29 mouse cellular contexts compared by ENCODE assay signal in genomic region chr1:90962526-90962925, GRCm38 (mm10). TPM values are rescaled to one million over a fixed set of nuclear protein-coding genes. Genes with fewer than 3 reads are reported as not detected.
DNase-seq lines count a peak whose midpoint lies in the region; ATAC-seq and TF ChIP-seq lines count a peak whose summit lies in the region.
"Had no signal": no experiment of that assay in that cellular context is flagged by ENCODE, and none has a peak within 500 bp of the region (broad histone marks: within the 10 kb centered on the region; RNA-seq: fewer than 3 reads in every experiment).

No protein-coding gene starts in this region.

- no peak overlapping the region for H3K4me2 ChIP-seq in hindbrain, embryonic 13.5 days
- no peak overlapping the region for H3K4me2 ChIP-seq in stomach, embryonic 14.5 days (replicated peaks; ENCODE audit: low read depth, low read length)
- H3K4me2 ChIP-seq in stomach, postnatal 0 days (replicated peaks; ENCODE audit: low read depth) = no peak overlapping the region
- H3K4me2 ChIP-seq: embryonic facial prominence, embryonic 13.5 days; forebrain, embryonic 13.5 days; limb, embryonic 13.5 days had no signal

- no peak overlapping the region for H3K4me3 ChIP-seq in hindbrain, embryonic 10.5 days
- no peak overlapping the region for H3K4me3 ChIP-seq in hindbrain, embryonic 13.5 days
- H3K4me3 ChIP-seq in layer of hippocampus, adult 2 months = no peak overlapping the region
- H3K4me3 ChIP-seq in stomach, embryonic 14.5 days (ENCODE audit: low read depth, low read length) = no peak overlapping the region
- no peak overlapping the region for H3K4me3 ChIP-seq in stomach, postnatal 0 days (ENCODE audit: low read depth, low read length)
- H3K4me3 ChIP-seq: embryonic facial prominence, embryonic 13.5 days; erythroblast, embryonic 14.5 days; forebrain, embryonic 13.5 days; limb, embryonic 13.5 days had no signal

- H3K36me3 ChIP-seq in hindbrain, embryonic 10.5 days = no peaks in the 10 kb centered on the region
- no peaks in the 10 kb centered on the region for H3K36me3 ChIP-seq in hindbrain, embryonic 13.5 days
- H3K36me3 ChIP-seq in stomach, embryonic 14.5 days (ENCODE audit: control insufficient read depth, insufficient read depth, low read length) = no peaks in the 10 kb centered on the region
- H3K36me3 ChIP-seq in stomach, postnatal 0 days (ENCODE audit: control insufficient read depth, insufficient read depth, low read length) = no peaks in the 10 kb centered on the region
- H3K36me3 ChIP-seq: embryonic facial prominence, embryonic 13.5 days; limb, embryonic 13.5 days had no signal

- peaks cover 11% of the 10 kb centered on the region for H3K27me3 ChIP-seq in hindbrain, embryonic 10.5 days (ENCODE audit: insufficient read depth, poor library complexity, severe bottlenecking)
- H3K27me3 ChIP-seq in hindbrain, embryonic 13.5 days = peaks cover 22% of the 10 kb centered on the region; the same call in 1 of the 2 replicates
- no peaks in the 10 kb centered on the region for H3K27me3 ChIP-seq in stomach, embryonic 14.5 days (ENCODE audit: control insufficient read depth, insufficient read depth, low read length)
- no peaks in the 10 kb centered on the region for H3K27me3 ChIP-seq in stomach, postnatal 0 days (ENCODE audit: control insufficient read depth, insufficient read depth, low read length)

- WGBS in hindbrain, embryonic 10.5 days = 46% methylated on average over 4 of the region's 4 CpGs
- WGBS in hindbrain, embryonic 13.5 days = 33% methylated on average over 4 of the region's 4 CpGs
- 33% methylated on average over 4 of the region's 4 CpGs for WGBS in stomach, embryonic 14.5 days
- WGBS in stomach, postnatal 0 days = 34% methylated on average over 4 of the region's 4 CpGs

- ATAC-seq in hindbrain, embryonic 13.5 days (ENCODE audit: low FRiP score) = no peak
- no peak; the same call in 1 of the 2 replicates for ATAC-seq in stomach, embryonic 14.5 days (ENCODE audit: insufficient number of reproducible peaks, insufficient read depth, low FRiP score, low read depth)
- ATAC-seq in stomach, postnatal 0 days (ENCODE audit: low FRiP score, low TSS enrichment) = no peak
- ATAC-seq: forebrain, embryonic 13.5 days had no signal

- no peaks in the 10 kb centered on the region for H3K9me3 ChIP-seq in hindbrain, embryonic 10.5 days
- no peaks in the 10 kb centered on the region for H3K9me3 ChIP-seq in hindbrain, embryonic 13.5 days
- no peaks in the 10 kb centered on the region for H3K9me3 ChIP-seq in stomach, embryonic 14.5 days (ENCODE audit: control insufficient read depth, low read depth, low read length)
- H3K9me3 ChIP-seq in stomach, postnatal 0 days (ENCODE audit: control insufficient read depth, low read length) = no peaks in the 10 kb centered on the region
- H3K9me3 ChIP-seq: embryonic facial prominence, embryonic 13.5 days; forebrain, embryonic 13.5 days; limb, embryonic 13.5 days had no signal

- DNase-seq in hindbrain, embryonic 10.5 days (ENCODE audit: low spot score) = no peak
- DNase-seq in layer of hippocampus, adult 2 months (ENCODE audit: low spot score in 2 of 2) = no peak
- DNase-seq in layer of hippocampus, postnatal 36 days = no peak
- DNase-seq in stomach, postnatal 0 days (ENCODE audit: low spot score) = no peak
- DNase-seq in thymus, postnatal 36 days = no peak
- DNase-seq in frontal cortex, postnatal 14 days (ENCODE audit: low spot score in 2 of 2) = no peak
- DNase-seq: adrenal gland, postnatal 10 days; cerebellum, adult 18-20 months; cerebellum, postnatal 25 days; lung, postnatal 14 days; right cerebral cortex, postnatal 14 days; thymus, postnatal 25 days had no signal

- TF ChIP-seq EP300 in stomach, postnatal 0 days (optimal IDR thresholded peaks at IDR 0.05) = no peak

- H3K9ac ChIP-seq in hindbrain, embryonic 13.5 days = no peak overlapping the region
- no peak overlapping the region for H3K9ac ChIP-seq in stomach, embryonic 14.5 days (replicated peaks; ENCODE audit: low read depth, low read length)
- H3K9ac ChIP-seq in stomach, postnatal 0 days (ENCODE audit: low read length) = no peak overlapping the region
- H3K9ac ChIP-seq: forebrain, embryonic 13.5 days; limb, embryonic 13.5 days; liver, embryonic 14.5 days had no signal

- TF ChIP-seq CTCF in layer of hippocampus, adult 2 months (conservative IDR thresholded peaks at IDR 0.05) = no peak
- TF ChIP-seq CTCF in stomach, postnatal 0 days (IDR thresholded peaks at IDR 0.05; ENCODE audit: low read depth) = no peak

- H3K27ac ChIP-seq in hindbrain, embryonic 10.5 days = 0 out of 2 replicates have a peak overlapping the region, but pooled peaks have one; percentile 23
- H3K27ac ChIP-seq in hindbrain, embryonic 13.5 days = no peak overlapping the region
- peak overlapping the region; percentile 14; the same call in 1 of the 2 replicates for H3K27ac ChIP-seq in layer of hippocampus, adult 2 months
- H3K27ac ChIP-seq in stomach, embryonic 14.5 days (ENCODE audit: low read length) = 0 out of 2 replicates have a peak overlapping the region, but pooled peaks have one; percentile 6
- H3K27ac ChIP-seq in stomach, postnatal 0 days (replicated peaks) = no peak overlapping the region
- H3K27ac ChIP-seq: embryonic facial prominence, embryonic 13.5 days; forebrain, embryonic 13.5 days; limb, embryonic 13.5 days; liver, embryonic 14.5 days had no signal

- H3K4me1 ChIP-seq in hindbrain, embryonic 10.5 days (replicated peaks) = peaks cover 17% of the 10 kb centered on the region
- H3K4me1 ChIP-seq in hindbrain, embryonic 13.5 days (replicated peaks) = peaks cover 13% of the 10 kb centered on the region
- H3K4me1 ChIP-seq in stomach, embryonic 14.5 days (ENCODE audit: control insufficient read depth, insufficient read depth, low read length) = peaks cover 16% of the 10 kb centered on the region
- H3K4me1 ChIP-seq in stomach, postnatal 0 days (replicated peaks; ENCODE audit: control insufficient read depth, insufficient read depth) = 0 out of 2 replicates have a peak, but pooled peaks cover 4% of the 10 kb centered on the region

RNA-seq across cellular contexts. Expression of gene Rab17, which starts 6.9 kb away (rescaled TPM):
- polyA plus RNA-seq in hindbrain, embryonic 10.5 days (2016; fragmentation: Nextera tagmentation; extraction: Ambion mirVana) = 0.25 and 0.35 TPM in 2 replicates
- 0.25 and 0.55 TPM in 2 replicates for polyA plus RNA-seq in hindbrain, embryonic 13.5 days (2015; fragmentation: Nextera tagmentation; extraction: Ambion mirVana)
- not detected for total RNA-seq in layer of hippocampus, adult 2 months (2021)
- total RNA-seq in layer of hippocampus, postnatal 36 days (2021) = not detected
- 5.4 and 5.6 TPM in 2 replicates for polyA plus RNA-seq in stomach, embryonic 14.5 days (2014; fragmentation: Nextera tagmentation; extraction: Ambion mirVana)
- 4.6 and 5.7 TPM in 2 replicates for polyA plus RNA-seq in stomach, postnatal 0 days (2015; fragmentation: Nextera tagmentation; extraction: Ambion mirVana)
- total RNA-seq: gastrocnemius, adult 8-10 months; left cerebral cortex, adult 18-20 months had no signal
- polyA plus RNA-seq: erythroblast, embryonic 14.5 days; forebrain, embryonic 13.5 days; midbrain, embryonic 14.5 days had no signal

RNA-seq across cellular contexts. Expression of gene Prlh, which starts 9.6 kb away (rescaled TPM):
- polyA plus RNA-seq in hindbrain, embryonic 10.5 days (2016; fragmentation: Nextera tagmentation; extraction: Ambion mirVana) = not detected in 2 replicates
- polyA plus RNA-seq in hindbrain, embryonic 13.5 days (2015; fragmentation: Nextera tagmentation; extraction: Ambion mirVana) = not detected in 2 replicates
- not detected for total RNA-seq in layer of hippocampus, adult 2 months (2021)
- total RNA-seq in layer of hippocampus, postnatal 36 days (2021) = not detected
- polyA plus RNA-seq in stomach, embryonic 14.5 days (2014; fragmentation: Nextera tagmentation; extraction: Ambion mirVana) = not detected in 2 replicates
- not detected in 2 replicates for polyA plus RNA-seq in stomach, postnatal 0 days (2015; fragmentation: Nextera tagmentation; extraction: Ambion mirVana)
- total RNA-seq: adrenal gland, postnatal 10 days; gastrocnemius, adult 8-10 months; hematopoietic stem cell, adult 5-6 weeks; left cerebral cortex, adult 18-20 months; left cerebral cortex, postnatal 25 days; megakaryocyte-erythroid progenitor cell, adult 5-6 weeks had no signal
- polyA plus RNA-seq: embryonic facial prominence, embryonic 13.5 days; forebrain, embryonic 13.5 days; frontal cortex, adult 2 months; gonadal fat pad, adult 2 months; heart, postnatal 0 days; limb, embryonic 13.5 days; liver, embryonic 14.5 days; midbrain, embryonic 14.5 days; neural tube, embryonic 11.5 days had no signal

RNA-seq across cellular contexts. Expression of gene Lrrfip1, which starts 36.0 kb away (rescaled TPM):
- polyA plus RNA-seq in hindbrain, embryonic 10.5 days (2016; fragmentation: Nextera tagmentation; extraction: Ambion mirVana) = 18.3 and 21.9 TPM in 2 replicates
- polyA plus RNA-seq in hindbrain, embryonic 13.5 days (2015; fragmentation: Nextera tagmentation; extraction: Ambion mirVana) = 35.5 and 39.1 TPM in 2 replicates
- 10 to 100 TPM; 77.6 to 82.3 TPM for total RNA-seq in layer of hippocampus, adult 2 months (2021)
- total RNA-seq in layer of hippocampus, postnatal 36 days (2021) = 10 to 100 TPM; 75.3 to 80.9 TPM
- polyA plus RNA-seq in stomach, embryonic 14.5 days (2014; fragmentation: Nextera tagmentation; extraction: Ambion mirVana) = 54.3 and 60.7 TPM in 2 replicates
- polyA plus RNA-seq in stomach, postnatal 0 days (2015; fragmentation: Nextera tagmentation; extraction: Ambion mirVana) = 69.4 and 79.0 TPM in 2 replicates

RNA-seq across cellular contexts. Expression of gene Mlph, which starts 47.6 kb away (rescaled TPM):
- 0.14 and 0.32 TPM in 2 replicates for polyA plus RNA-seq in hindbrain, embryonic 10.5 days (2016; fragmentation: Nextera tagmentation; extraction: Ambion mirVana)
- polyA plus RNA-seq in hindbrain, embryonic 13.5 days (2015; fragmentation: Nextera tagmentation; extraction: Ambion mirVana) = 0.04 and 0.17 TPM in 2 replicates
- 1 to 10 TPM in 1 of 2 experiments, under 1 TPM in 1; 0.88 to 1.6 TPM for total RNA-seq in layer of hippocampus, adult 2 months (2021)
- total RNA-seq in layer of hippocampus, postnatal 36 days (2021) = 1 to 10 TPM in 1 of 2 experiments, under 1 TPM in 1; 0.60 to 1.8 TPM
- 0.29 and 1.3 TPM in 2 replicates for polyA plus RNA-seq in stomach, embryonic 14.5 days (2014; fragmentation: Nextera tagmentation; extraction: Ambion mirVana)
- 8.8 and 9.8 TPM in 2 replicates for polyA plus RNA-seq in stomach, postnatal 0 days (2015; fragmentation: Nextera tagmentation; extraction: Ambion mirVana)
- total RNA-seq: megakaryocyte-erythroid progenitor cell, adult 5-6 weeks had no signal
- polyA plus RNA-seq: erythroblast, embryonic 14.5 days had no signal

Comparison
In these comparisons a context has a peak if more than half of its experiments do, and no peak if none do; other contexts are left out.
1. H3K27ac ChIP-seq: peak in hindbrain, embryonic 10.5 days (single experiment), layer of hippocampus, adult 2 months (single experiment) and stomach, embryonic 14.5 days (single experiment); none in hindbrain, embryonic 13.5 days (single experiment) and stomach, postnatal 0 days (single experiment).